Mouse (Mus musculus) liver, adult 10 weeks (tissue): ENCODE measurements around the gene Vash1. TPM values are rescaled to one million over a fixed set of nuclear protein-coding genes. Genes with fewer than 3 reads are reported as not detected.

Experiments
- polyA plus RNA-seq: library from polyadenylated mRNA; stranded (reverse); fragments of 350-450 nt; fragmentation: Illumina TruSeq; extraction: RNeasy Lipid Tissue Mini Kit (QIAGEN cat#74804); gene quantifications from one replicate; pipeline ENCODE4 v1.2.3, GENCODE M21; 2014; ENCODE audit warnings: low read depth, low replicate concordance

Vash1 gene
- polyA plus RNA-seq = not detected

GRCm38 (mm10) chr12:86678591-86679545 is at the start of gene Vash1:
Gene Vash1 (plus strand): TSS chr12:86678700.

GRCm38 (mm10) chr12:86726120-86726640 is 47.7 kb downstream of the Vash1 start, which contains the start of gene Angel1:
Gene Angel1 (minus strand): TSS chr12:86726460.

GRCm38 (mm10) chr12:86734319-86734810 is 55.9 kb downstream of the Vash1 start, which contains the start of gene Lrrc74a:
Gene Lrrc74a (plus strand): TSS chr12:86734369.

Other genes with a start within 250 kb of the Vash1 start
- 0.58 TPM for gene Angel1, start 47.8 kb downstream of the Vash1 start, polyA plus RNA-seq
- not detected for gene Lrrc74a, start 55.7 kb downstream of the Vash1 start, polyA plus RNA-seq
- 7.8 TPM for gene Irf2bpl, start 206.1 kb downstream of the Vash1 start, polyA plus RNA-seq